Mouse (Mus musculus) heart, adult 18-20 months (tissue): ENCODE measurements at regions not wholly inside any gene's neighbourhood (a gene's known extent, or its start where the extent isn't known, plus 50 kb on each side); places are given as distances from the start of the nearest gene placed in this dataset.

ENCODE experiments used
- DNase-seq, 2 experiments: peaks; one replicate each; pipeline ENCODE4 v3.0.0; 2021 to 2022; ENCODE audit warnings: mixed read lengths in 1 of 2

GRCm38 (mm10) chr7:74688116-74688702 lies 133.6 kb upstream of the Slco3a1 start:
- no peak for DNase-seq

GRCm38 (mm10) chr7:74687303-74688115 lies 132.9 kb upstream of the Slco3a1 start:
- DNase-seq: no peak

- DNase-seq: peak; percentile 35 to 78
Observed at GRCm38 (mm10) chr7:74683979-74684378, 129.4 kb upstream of the Slco3a1 start.

- DNase-seq: no peak
Observed at GRCm38 (mm10) chr7:74673626-74674295, 119.2 kb upstream of the Slco3a1 start.

GRCm38 (mm10) chr7:74669110-74669509 lies 114.5 kb upstream of the Slco3a1 start:
- DNase-seq: no peak

- no peak for DNase-seq
Observed at GRCm38 (mm10) chr7:74667106-74667505, 112.5 kb upstream of the Slco3a1 start.

- no peak for DNase-seq
Observed at GRCm38 (mm10) chr7:74663820-74664219, 109.2 kb upstream of the Slco3a1 start.

GRCm38 (mm10) chr7:74647310-74647709 lies 92.7 kb upstream of the Slco3a1 start:
- DNase-seq: peak; percentile 52 to 75

- DNase-seq: no peak
Observed at GRCm38 (mm10) chr7:74640171-74640570, 85.6 kb upstream of the Slco3a1 start.

- DNase-seq: no peak
Observed at GRCm38 (mm10) chr7:74632217-74632616, 77.6 kb upstream of the Slco3a1 start.

- DNase-seq: peak in 1 of 2 experiments; percentile 2
Observed at GRCm38 (mm10) chr7:74628799-74629468, 74.4 kb upstream of the Slco3a1 start.
